Mouse (Mus musculus): ENCODE results near the gene Atp2a1. TPM values are rescaled to one million over a fixed set of nuclear protein-coding genes. Genes with fewer than 3 reads are reported as not detected.

Gene Atp2a1
- polyA plus RNA-seq, 1 experiment from 2014 or later, result 0.24 TPM

GRCm38 (mm10) chr7:126460623-126461399 is 2.1 kb downstream of the Atp2a1 start:
- 42% methylated on average over 10 of the region's 10 CpGs for WGBS
- no peak overlapping the region for H3K27ac ChIP-seq (ENCODE audit: low read depth, low read length)
- no peaks in the 10 kb centered on the region for H3K27me3 ChIP-seq (replicated peaks; ENCODE audit: control insufficient read depth, insufficient read depth, low read length)
- no peak overlapping the region for H3K4me2 ChIP-seq (ENCODE audit: low read length)
- DNase-seq (ENCODE audit: low spot score) (no peak), ATAC-seq (no peak)
- H3K4me3 ChIP-seq (ENCODE audit: low read depth, low read length), result no peak overlapping the region
- H3K9me3 ChIP-seq (replicated peaks; ENCODE audit: control insufficient read depth, low read length), result no peaks in the 10 kb centered on the region
- H3K4me1 ChIP-seq (ENCODE audit: control insufficient read depth, insufficient read depth, low read length), result no peaks in the 10 kb centered on the region
- no peak overlapping the region for H3K9ac ChIP-seq (ENCODE audit: low read length)
- H3K36me3 ChIP-seq (ENCODE audit: control insufficient read depth, insufficient read depth, low read length), result no peaks in the 10 kb centered on the region

GRCm38 (mm10) chr7:126458844-126459618 is 3.9 kb downstream of the Atp2a1 start:
- DNase-seq (ENCODE audit: low spot score), result no peak
- no peak overlapping the region for H3K27ac ChIP-seq (ENCODE audit: low read depth, low read length)
- H3K4me1 ChIP-seq (ENCODE audit: control insufficient read depth, insufficient read depth, low read length), result no peaks in the 10 kb centered on the region
- H3K36me3 ChIP-seq (ENCODE audit: control insufficient read depth, insufficient read depth, low read length), result no peaks in the 10 kb centered on the region
- H3K9ac ChIP-seq (ENCODE audit: low read length), result no peak overlapping the region
- WGBS, result 81% methylated on average over 11 of the region's 11 CpGs
- no peak overlapping the region for H3K4me3 ChIP-seq (ENCODE audit: low read depth, low read length)
- no peaks in the 10 kb centered on the region for H3K9me3 ChIP-seq (replicated peaks; ENCODE audit: control insufficient read depth, low read length)
- H3K4me2 ChIP-seq (ENCODE audit: low read length), result no peak overlapping the region
- no peak for ATAC-seq
- no peaks in the 10 kb centered on the region for H3K27me3 ChIP-seq (replicated peaks; ENCODE audit: control insufficient read depth, insufficient read depth, low read length)

GRCm38 (mm10) chr7:126458225-126458624 is 4.7 kb downstream of the Atp2a1 start:
- Histone ChIP-seq H3K4me2 (ENCODE audit: low read length) (no peak overlapping the region), H3K27me3 (replicated peaks; ENCODE audit: control insufficient read depth, insufficient read depth, low read length) (no peaks in the 10 kb centered on the region), H3K27ac (ENCODE audit: low read depth, low read length) (no peak overlapping the region), H3K4me3 (ENCODE audit: low read depth, low read length) (no peak overlapping the region), H3K36me3 (ENCODE audit: control insufficient read depth, insufficient read depth, low read length) (no peaks in the 10 kb centered on the region), H3K4me1 (ENCODE audit: control insufficient read depth, insufficient read depth, low read length) (no peaks in the 10 kb centered on the region), H3K9ac (ENCODE audit: low read length) (no peak overlapping the region), H3K9me3 (replicated peaks; ENCODE audit: control insufficient read depth, low read length) (no peaks in the 10 kb centered on the region)
- ATAC-seq, result no peak
- no peak for DNase-seq (ENCODE audit: low spot score)
- 76% methylated on average over 5 of the region's 5 CpGs for WGBS

GRCm38 (mm10) chr7:126456382-126457266 is 6.3 kb downstream of the Atp2a1 start:
- 89% methylated on average over 17 of the region's 17 CpGs for WGBS
- Histone ChIP-seq H3K4me1 (ENCODE audit: control insufficient read depth, insufficient read depth, low read length) (no peaks in the 10 kb centered on the region), H3K27me3 (replicated peaks; ENCODE audit: control insufficient read depth, insufficient read depth, low read length) (no peaks in the 10 kb centered on the region), H3K27ac (ENCODE audit: low read depth, low read length) (no peak overlapping the region), H3K36me3 (ENCODE audit: control insufficient read depth, insufficient read depth, low read length) (no peaks in the 10 kb centered on the region), H3K9me3 (replicated peaks; ENCODE audit: control insufficient read depth, low read length) (no peaks in the 10 kb centered on the region), H3K4me3 (ENCODE audit: low read depth, low read length) (no peak overlapping the region), H3K9ac (ENCODE audit: low read length) (no peak overlapping the region), H3K4me2 (ENCODE audit: low read length) (no peak overlapping the region)
- ATAC-seq (no peak), DNase-seq (ENCODE audit: low spot score) (no peak)

GRCm38 (mm10) chr7:126455242-126455641 is 7.7 kb downstream of the Atp2a1 start:
- H3K27ac ChIP-seq (ENCODE audit: low read depth, low read length), result no peak overlapping the region
- DNase-seq (ENCODE audit: low spot score), result no peak

GRCm38 (mm10) chr7:126453861-126454260 is 9.0 kb downstream of the Atp2a1 start:
- no peak overlapping the region for H3K9ac ChIP-seq (ENCODE audit: low read length)
- DNase-seq (ENCODE audit: low spot score) (no peak), ATAC-seq (no peak)
- no peaks in the 10 kb centered on the region for H3K36me3 ChIP-seq (ENCODE audit: control insufficient read depth, insufficient read depth, low read length)
- H3K4me2 ChIP-seq (ENCODE audit: low read length), result no peak overlapping the region
- H3K4me3 ChIP-seq (ENCODE audit: low read depth, low read length), result no peak overlapping the region
- no peak overlapping the region for H3K27ac ChIP-seq (ENCODE audit: low read depth, low read length)
- 86% methylated on average over 7 of the region's 7 CpGs for WGBS
- H3K27me3 ChIP-seq (replicated peaks; ENCODE audit: control insufficient read depth, insufficient read depth, low read length), result no peaks in the 10 kb centered on the region
- no peaks in the 10 kb centered on the region for H3K9me3 ChIP-seq (replicated peaks; ENCODE audit: control insufficient read depth, low read length)
- H3K4me1 ChIP-seq (ENCODE audit: control insufficient read depth, insufficient read depth, low read length), result no peaks in the 10 kb centered on the region

More at GRCm38 (mm10) chr7:126455242-126455641, 7.7 kb downstream of the Atp2a1 start:
- Histone ChIP-seq H3K9me3 (replicated peaks; ENCODE audit: control insufficient read depth, low read length) (no peaks in the 10 kb centered on the region), H3K27me3 (replicated peaks; ENCODE audit: control insufficient read depth, insufficient read depth, low read length) (no peaks in the 10 kb centered on the region), H3K4me3 (ENCODE audit: low read depth, low read length) (no peak overlapping the region), H3K9ac (ENCODE audit: low read length) (no peak overlapping the region), H3K4me2 (ENCODE audit: low read length) (no peak overlapping the region), H3K4me1 (ENCODE audit: control insufficient read depth, insufficient read depth, low read length) (no peaks in the 10 kb centered on the region), H3K36me3 (ENCODE audit: control insufficient read depth, insufficient read depth, low read length) (no peaks in the 10 kb centered on the region)
- no peak for ATAC-seq
- 82% methylated on average over 2 of the region's 2 CpGs for WGBS

GRCm38 (mm10) chr7:126452244-126452643 is 10.7 kb downstream of the Atp2a1 start:
- Histone ChIP-seq H3K9me3 (replicated peaks; ENCODE audit: control insufficient read depth, low read length) (no peaks in the 10 kb centered on the region), H3K4me3 (ENCODE audit: low read depth, low read length) (no peak overlapping the region), H3K4me1 (ENCODE audit: control insufficient read depth, insufficient read depth, low read length) (no peaks in the 10 kb centered on the region), H3K27me3 (replicated peaks; ENCODE audit: control insufficient read depth, insufficient read depth, low read length) (no peaks in the 10 kb centered on the region), H3K36me3 (ENCODE audit: control insufficient read depth, insufficient read depth, low read length) (0 out of 2 replicates have a peak, but pooled peaks cover 2% of the 10 kb centered on the region), H3K4me2 (ENCODE audit: low read length) (no peak overlapping the region), H3K9ac (ENCODE audit: low read length) (no peak overlapping the region), H3K27ac (ENCODE audit: low read depth, low read length) (no peak overlapping the region)
- DNase-seq (ENCODE audit: low spot score) (no peak), ATAC-seq (no peak)
- WGBS, result 93% methylated on average over 3 of the region's 3 CpGs

GRCm38 (mm10) chr7:126450641-126451040 is 12.3 kb downstream of the Atp2a1 start:
- H3K27me3 ChIP-seq (replicated peaks; ENCODE audit: control insufficient read depth, insufficient read depth, low read length), result no peaks in the 10 kb centered on the region
- H3K4me3 ChIP-seq (ENCODE audit: low read depth, low read length), result no peak overlapping the region
- no peak overlapping the region for H3K9ac ChIP-seq (ENCODE audit: low read length)
- ATAC-seq, result no peak
- no peak for DNase-seq (ENCODE audit: low spot score)
- H3K36me3 ChIP-seq (ENCODE audit: control insufficient read depth, insufficient read depth, low read length), result peaks cover 7% of the 10 kb centered on the region; the same call in 1 of the 2 replicates
- no peaks in the 10 kb centered on the region for H3K9me3 ChIP-seq (replicated peaks; ENCODE audit: control insufficient read depth, low read length)
- no peak overlapping the region for H3K4me2 ChIP-seq (ENCODE audit: low read length)
- no peak overlapping the region for H3K27ac ChIP-seq (ENCODE audit: low read depth, low read length)
- H3K4me1 ChIP-seq (ENCODE audit: control insufficient read depth, insufficient read depth, low read length), result no peaks in the 10 kb centered on the region
- 85% methylated on average over 6 of the region's 6 CpGs for WGBS
